9 mouse cellular contexts compared by ENCODE assay signal in genomic region chr12:26424841-26425240, GRCm38 (mm10). TPM values are rescaled to one million over a fixed set of nuclear protein-coding genes. Genes with fewer than 3 reads are reported as not detected.
DNase-seq lines count a peak whose midpoint lies in the region; ATAC-seq and TF ChIP-seq lines count a peak whose summit lies in the region.
"Had no signal": no experiment of that assay in that cellular context is flagged by ENCODE, and none has a peak within 500 bp of the region (broad histone marks: within the 10 kb centered on the region; RNA-seq: fewer than 3 reads in every experiment).

No protein-coding gene starts in this region.

- peak; percentile 90 for TF ChIP-seq CTCF in layer of hippocampus, adult 2 months (conservative IDR thresholded peaks at IDR 0.05)
- peak in 2 of 3 experiments; percentile 32 to 38; a peak in 2 of 6 replicates for TF ChIP-seq CTCF in MEL (IDR thresholded peaks at IDR 0.05 in 2 of 3, conservative IDR thresholded peaks at IDR 0.05 in 1 of 3; ENCODE audit: control insufficient read depth in 1 of 3, insufficient read depth in 1 of 3, low read depth in 2 of 3, low read length in 3 of 3, poor library complexity in 1 of 3, severe bottlenecking in 1 of 3)

- H3K79me2 ChIP-seq in MEL (ENCODE audit: control insufficient read depth, insufficient read depth, low read length, poor library complexity), result no peaks in the 10 kb centered on the region

- no peaks in the 10 kb centered on the region for H3K36me3 ChIP-seq in MEL (ENCODE audit: control insufficient read depth in 1 of 2, insufficient read depth in 2 of 2, low read length in 2 of 2)
- H3K36me3 ChIP-seq: limb, embryonic 15.5 days had no signal

- no peaks in the 10 kb centered on the region for H3K27me3 ChIP-seq in MEL (ENCODE audit: control insufficient read depth in 1 of 2, insufficient read depth in 2 of 2, low read length in 2 of 2)
- H3K27me3 ChIP-seq: limb, embryonic 15.5 days had no signal

- H3K4me1 ChIP-seq in MEL (ENCODE audit: control insufficient read depth in 1 of 2, insufficient read depth in 2 of 2, low read length in 2 of 2), result no peaks in the 10 kb centered on the region
- H3K4me1 ChIP-seq: limb, embryonic 15.5 days had no signal

- no peak overlapping the region for H3K9ac ChIP-seq in MEL (ENCODE audit: control insufficient read depth, low read depth, low read length, poor library complexity, severe bottlenecking)
- H3K9ac ChIP-seq: limb, embryonic 15.5 days had no signal

- no peaks in the 10 kb centered on the region for H3K9me3 ChIP-seq in MEL (replicated peaks; ENCODE audit: insufficient read depth, low read length)
- H3K9me3 ChIP-seq: limb, embryonic 15.5 days had no signal

- TF ChIP-seq EP300 in MEL (IDR thresholded peaks at IDR 0.05; ENCODE audit: low read depth in 1 of 2, low read length in 2 of 2), result no peak

- DNase-seq in layer of hippocampus, adult 2 months (ENCODE audit: low spot score in 2 of 2), result peak in 1 of 2 experiments; percentile 64
- DNase-seq in layer of hippocampus, adult 9-11 months, result no peak
- peak; percentile 79 for DNase-seq in CD4-positive, CD25-positive, alpha-beta regulatory T cell, adult 2 months (ENCODE audit: low read depth, low spot score)
- peak; percentile 46 for DNase-seq in MEL (ENCODE audit: low read depth, low spot score)
- no peak for DNase-seq in adrenal gland, postnatal 4 days (ENCODE audit: low spot score in 2 of 2)
- DNase-seq in cerebellum, postnatal 4 days (ENCODE audit: low spot score in 2 of 2), result no peak
- DNase-seq in spleen, postnatal 14 days (ENCODE audit: low spot score in 2 of 2), result no peak

- peak; percentile 18 for TF ChIP-seq RAD21 in MEL (IDR thresholded peaks at IDR 0.05; ENCODE audit: low read depth, low read length)

- peak; percentile 74; the same call in 1 of the 2 replicates for ATAC-seq in erythroid progenitor cell, adult 5-6 weeks (replicated peaks; ENCODE audit: low FRiP score, poor library complexity, severe bottlenecking)

- TF ChIP-seq POLR2A in MEL (IDR thresholded peaks at IDR 0.05; ENCODE audit: control insufficient read depth in 1 of 2, insufficient read depth in 1 of 2, low read depth in 1 of 2, low read length in 2 of 2, poor library complexity in 1 of 2), result no peak

- no peak overlapping the region for H3K4me3 ChIP-seq in layer of hippocampus, adult 2 months
- no peak overlapping the region for H3K4me3 ChIP-seq in MEL (ENCODE audit: control insufficient read depth in 1 of 2, insufficient read depth in 1 of 2, low read depth in 2 of 2, low read length in 2 of 2)
- H3K4me3 ChIP-seq: limb, embryonic 15.5 days had no signal

- H3K27ac ChIP-seq in layer of hippocampus, adult 2 months, result no peak overlapping the region
- no peak overlapping the region for H3K27ac ChIP-seq in MEL (ENCODE audit: control insufficient read depth, low read depth, low read length)
- H3K27ac ChIP-seq: limb, embryonic 15.5 days had no signal

TF ChIP-seq in MEL, 35 proteins besides CTCF, POLR2A, EP300 and RAD21:
- TF ChIP-seq NELFE (IDR thresholded peaks at IDR 0.05; ENCODE audit: low read depth, low read length) (no peak), BHLHE40 (IDR thresholded peaks at IDR 0.05; ENCODE audit: borderline replicate concordance, low read depth, low read length) (no peak), ELF1 (IDR thresholded peaks at IDR 0.05; ENCODE audit: low read depth, low read length) (no peak), SMC3 (IDR thresholded peaks at IDR 0.05; ENCODE audit: low read depth, low read length) (peak; percentile 20; the same call in 1 of the 2 replicates)

RNA-seq across cellular contexts. Expression of gene Rnf144a, which starts 9.8 kb away (rescaled TPM):
- 10 to 100 TPM; 20.4 to 22.6 TPM for total RNA-seq in layer of hippocampus, adult 2 months (2021)
- not detected in 2 replicates for total RNA-seq in MEL (2012; rRNA removed)
- not detected for polyA plus RNA-seq in MEL (2012; ENCODE audit: insufficient read depth in 1 of 2, insufficient read length in 2 of 2, low read depth in 1 of 2, low replicate concordance in 2 of 2, missing spikeins in 1 of 2)
- 4.7 and 11.3 TPM in 2 replicates for total RNA-seq in erythroid progenitor cell, adult 5-6 weeks (2015; ENCODE audit: low replicate concordance)
- total RNA-seq in erythroid progenitor cell, adult 5-6 weeks (2017; ENCODE audit: low replicate concordance), result 10.7 and 23.5 TPM in 2 replicates
- total RNA-seq in adrenal gland, postnatal 4 days (2021), result 10 to 100 TPM; 62.6 to 78.4 TPM

RNA-seq across cellular contexts. Expression of gene Rsad2, which starts 31.4 kb away (rescaled TPM):
- 1 to 10 TPM in 1 of 2 experiments, under 1 TPM in 1; 0.61 to 1.1 TPM for total RNA-seq in layer of hippocampus, adult 2 months (2021)
- total RNA-seq in MEL (2012; rRNA removed), result 0.13 and 0.42 TPM in 2 replicates
- polyA plus RNA-seq in MEL (2012; ENCODE audit: insufficient read depth in 1 of 2, insufficient read length in 2 of 2, low read depth in 1 of 2, low replicate concordance in 2 of 2, missing spikeins in 1 of 2), result under 1 TPM in 1 of 2 experiments, not detected in 1; 0.61 TPM
- total RNA-seq in erythroid progenitor cell, adult 5-6 weeks (2015; ENCODE audit: low replicate concordance), result 288 and 315 TPM in 2 replicates
- 246 and 389 TPM in 2 replicates for total RNA-seq in erythroid progenitor cell, adult 5-6 weeks (2017; ENCODE audit: low replicate concordance)
- 10 to 100 TPM; 16.1 to 19.5 TPM for total RNA-seq in adrenal gland, postnatal 4 days (2021)

RNA-seq across cellular contexts. Expression of gene Cmpk2, which starts 44.2 kb away (rescaled TPM):
- 10 to 100 TPM; 15.8 to 17.6 TPM for total RNA-seq in layer of hippocampus, adult 2 months (2021)
- total RNA-seq in MEL (2012; rRNA removed), result 0.69 and 0.89 TPM in 2 replicates
- polyA plus RNA-seq in MEL (2012; ENCODE audit: insufficient read depth in 1 of 2, insufficient read length in 2 of 2, low read depth in 1 of 2, low replicate concordance in 2 of 2, missing spikeins in 1 of 2), result 1 to 10 TPM in 1 of 2 experiments, not detected in 1; 3.0 TPM
- total RNA-seq in erythroid progenitor cell, adult 5-6 weeks (2015; ENCODE audit: low replicate concordance), result 69.6 and 72.8 TPM in 2 replicates
- 49.1 and 65.2 TPM in 2 replicates for total RNA-seq in erythroid progenitor cell, adult 5-6 weeks (2017; ENCODE audit: low replicate concordance)
- total RNA-seq in adrenal gland, postnatal 4 days (2021), result 10 to 100 TPM; 39.7 to 40.4 TPM

Comparison
In these comparisons a context has a peak if more than half of its experiments do, and no peak if none do; other contexts are left out.
1. DNase-seq: peak in CD4-positive, CD25-positive, alpha-beta regulatory T cell, adult 2 months (single experiment) and MEL (single experiment); none in layer of hippocampus, adult 9-11 months (single experiment), adrenal gland, postnatal 4 days (0 of 2), cerebellum, postnatal 4 days (0 of 2) and spleen, postnatal 14 days (0 of 2).
2. RNA of gene Rsad2, which starts 31.4 kb away (total RNA-seq): 246 to 389 TPM in erythroid progenitor cell, adult 5-6 weeks; 16.1 to 19.5 TPM in adrenal gland, postnatal 4 days, 0.61 to 1.1 TPM in layer of hippocampus, adult 2 months and 0.13 to 0.42 TPM in MEL; every median in the first group is over 10 times any median in the second.